Mouse (Mus musculus) heart, adult 2 months (tissue): ENCODE results near the gene Apol9a. TPM values are rescaled to one million over a fixed set of nuclear protein-coding genes. Genes with fewer than 3 reads are reported as not detected.
"Not testable (repeated sequence)": the region's sequence is repeated elsewhere in the genome, so short reads cannot be mapped to it uniquely, and the experiment has no call there.

Source experiments
- DNase-seq, 2 experiments: peaks; one replicate each; pipeline ENCODE4 v3.0.0; 2021
- H3K27ac ChIP-seq: fragments of 200-600 bp; 2 replicates; pipeline ENCODE4 v1.8.1; 2022
- H3K27me3 ChIP-seq: fragments of 200-500 bp; 2 replicates; pipeline ENCODE4 v1.6.1; 2012; ENCODE audit warnings: mild to moderate bottlenecking, low read length, inconsistent platforms, mixed read lengths; ENCODE audit not compliant: control insufficient read depth, insufficient read depth
- H3K36me3 ChIP-seq: fragments of 200-500 bp; 2 replicates; pipeline ENCODE4 v1.6.1; 2012; ENCODE audit warnings: low read length, inconsistent platforms; ENCODE audit not compliant: control insufficient read depth, insufficient read depth
- H3K4me1 ChIP-seq: fragments of 200-500 bp; 2 replicates; pipeline ENCODE4 v1.6.1; 2011; ENCODE audit warnings: low read length; ENCODE audit not compliant: control insufficient read depth, insufficient read depth
- H3K4me3 ChIP-seq: fragments of 200-600 bp; 2 replicates; pipeline ENCODE4 v1.8.1; 2022
- H3K79me2 ChIP-seq: fragments of 200-500 bp; replicated peaks from 2 replicates; pipeline ENCODE4 v1.6.1; 2012; ENCODE audit warnings: mild to moderate bottlenecking, inconsistent platforms, low read length, moderate library complexity, mixed read lengths; ENCODE audit not compliant: control insufficient read depth, insufficient read depth
- H3K9ac ChIP-seq: fragments of 200-500 bp; 2 replicates; pipeline ENCODE4 v1.6.1; 2012; ENCODE audit warnings: low read depth, mild to moderate bottlenecking, control low read depth, inconsistent platforms, low read length, mixed read lengths
- CTCF ChIP-seq: fragments of 200-600 bp; IDR thresholded peaks from 2 replicates; pipeline ENCODE4 v1.8.1; 2022; ENCODE audit warnings: antibody characterized with exemption, mild to moderate bottlenecking, moderate library complexity
- WGBS: fragments of 180-500 bp; shearing (Covaris S2); methylation state at CpG from one replicate; pipeline ENCODE4 v1.1.7; 2018; 5-methylcytosine and 5-hydroxymethylcytosine counted together
- intact Hi-C: fragments of 180-260 bp; cut with DNase I; formaldehyde crosslinking; loops from one replicate; pipeline ENCODE4 v1.15.1; 2025
- long read RNA-seq: library from polyadenylated mRNA; stranded (forward); transcript quantifications from one replicate; pipeline ENCODE4 v2.0.0, GENCODE M21; 2021
- polyA plus RNA-seq: library from polyadenylated mRNA; depleted of rRNA; stranded (reverse); fragments of >200 nt; gene quantifications from 2 replicates; pipeline ENCODE4 v1.2.3, GENCODE M21; 2012; rRNA removed
- total RNA-seq, 2 experiments: library from RNA; stranded (reverse); gene quantifications; 2 replicates each; pipeline ENCODE4 v1.2.3; 2021

The Apol9a gene
- total RNA-seq: under 1 TPM; 0.27 to 0.39 TPM
- 0.73 and 1.00 TPM in 2 replicates for polyA plus RNA-seq
- long read RNA-seq: 0 reads

DNA sequence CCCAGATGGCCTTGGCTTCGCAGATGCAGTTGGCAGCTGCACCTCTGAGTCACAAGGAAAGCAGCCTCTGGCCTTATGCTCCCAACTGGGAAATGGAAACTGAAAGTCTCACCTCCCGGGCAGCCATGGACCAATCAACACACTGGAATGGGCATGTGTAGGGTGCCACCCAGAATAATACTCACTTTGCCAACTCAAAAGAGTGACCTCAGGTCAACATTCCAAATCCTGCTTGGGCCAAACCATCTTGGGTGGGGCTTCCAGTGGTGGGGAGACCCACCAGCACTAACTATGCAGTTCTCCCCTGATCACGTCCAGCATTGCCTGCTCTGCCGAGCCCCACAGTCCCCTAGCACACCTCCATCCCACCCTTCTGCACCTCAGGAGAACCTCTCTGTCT lies at the start of gene Apol9a:
Apol9a (minus strand) TSS at position 101 of the 400 bp plus-strand sequence.
- H3K4me3 ChIP-seq, H3K4me1 ChIP-seq, H3K36me3 ChIP-seq, H3K9ac ChIP-seq, H3K27me3 ChIP-seq, DNase-seq, intact Hi-C loops, H3K79me2 ChIP-seq, H3K27ac ChIP-seq: not testable (repeated sequence)
- 50% methylated on average over 1 of the region's 4 CpGs for WGBS

DNA sequence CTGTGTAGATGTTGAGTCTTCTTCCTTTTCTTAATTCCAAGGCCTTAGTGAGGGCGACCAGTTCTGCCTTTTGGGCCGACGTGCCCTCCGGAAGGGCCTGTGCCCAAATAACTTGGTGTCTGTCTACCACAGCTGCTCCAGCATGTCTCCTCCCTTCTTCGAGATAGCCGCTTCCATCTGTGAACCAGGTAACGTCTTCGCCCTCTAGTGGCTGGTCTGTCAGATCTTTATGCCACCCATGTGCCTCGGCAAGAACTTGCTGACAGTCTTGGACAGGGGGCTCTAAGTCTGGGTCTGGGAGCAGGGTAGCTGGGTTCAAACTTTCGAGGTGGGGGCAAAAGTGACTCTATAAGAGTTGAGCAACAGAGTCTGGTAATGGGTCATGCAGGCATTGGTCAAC lies 39.0 kb upstream of the Apol9a start:
- TF ChIP-seq CTCF: peak; percentile 38
- H3K27ac ChIP-seq, intact Hi-C loops, H3K9ac ChIP-seq, H3K4me1 ChIP-seq, H3K36me3 ChIP-seq, H3K79me2 ChIP-seq, H3K4me3 ChIP-seq, H3K27me3 ChIP-seq: not testable (repeated sequence)
- DNase-seq: peak in 1 of 2 experiments; percentile 3
- 37% methylated on average over 10 of the region's 10 CpGs for WGBS

DNA sequence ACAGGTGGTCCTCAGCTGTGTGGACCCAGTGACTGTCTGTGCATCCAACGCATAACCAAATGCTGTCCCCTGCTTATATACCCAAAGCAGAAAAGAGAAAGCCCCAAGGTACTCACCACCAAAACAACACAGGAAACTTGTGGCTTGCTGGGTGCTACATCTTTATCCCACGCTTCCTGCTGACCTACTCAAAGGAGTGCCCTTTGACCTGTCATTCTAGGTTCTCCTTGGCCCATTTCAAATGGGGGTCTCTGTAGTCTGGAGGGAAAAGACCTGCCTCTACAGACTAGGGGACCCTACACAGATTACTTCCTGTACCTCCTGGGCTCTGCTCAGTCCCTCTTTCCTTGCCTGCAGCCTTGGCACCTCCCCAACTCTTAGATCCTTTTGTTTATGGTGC lies 36.5 kb upstream of the Apol9a start, which contains the start of gene Apol7b:
Apol7b (minus strand) TSS at position 101 of the 400 bp plus-strand sequence.
- H3K4me1 ChIP-seq, H3K27ac ChIP-seq, H3K27me3 ChIP-seq, DNase-seq, H3K9ac ChIP-seq, intact Hi-C loops, H3K4me3 ChIP-seq, H3K36me3 ChIP-seq, H3K79me2 ChIP-seq: not testable (repeated sequence)
- 87% methylated on average over 2 of the region's 2 CpGs for WGBS

DNA sequence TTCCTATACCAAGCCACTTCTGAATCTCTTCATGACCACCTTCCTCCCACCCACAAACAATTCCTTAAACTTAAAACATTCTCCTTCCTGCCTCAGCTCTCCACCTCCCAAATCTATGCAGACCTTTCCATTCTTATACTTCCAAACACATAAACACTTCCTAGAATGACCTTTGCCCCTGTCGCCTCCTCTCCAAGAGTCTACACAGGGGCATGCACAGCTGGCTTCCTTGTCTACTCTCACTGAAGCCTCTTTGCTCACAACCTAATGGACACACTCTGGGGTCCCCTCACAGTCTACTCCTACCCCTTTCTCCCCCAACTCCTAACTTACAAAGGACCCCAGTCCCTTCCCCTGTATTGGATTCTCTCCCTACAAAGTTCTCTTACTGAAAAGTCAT lies 34.7 kb upstream of the Apol9a start:
- intact Hi-C loops, H3K27ac ChIP-seq, H3K9ac ChIP-seq, DNase-seq, H3K79me2 ChIP-seq, H3K4me1 ChIP-seq, H3K36me3 ChIP-seq, H3K27me3 ChIP-seq, H3K4me3 ChIP-seq: not testable (repeated sequence)
- 70% methylated on average over 1 of the region's 1 CpGs for WGBS

DNA sequence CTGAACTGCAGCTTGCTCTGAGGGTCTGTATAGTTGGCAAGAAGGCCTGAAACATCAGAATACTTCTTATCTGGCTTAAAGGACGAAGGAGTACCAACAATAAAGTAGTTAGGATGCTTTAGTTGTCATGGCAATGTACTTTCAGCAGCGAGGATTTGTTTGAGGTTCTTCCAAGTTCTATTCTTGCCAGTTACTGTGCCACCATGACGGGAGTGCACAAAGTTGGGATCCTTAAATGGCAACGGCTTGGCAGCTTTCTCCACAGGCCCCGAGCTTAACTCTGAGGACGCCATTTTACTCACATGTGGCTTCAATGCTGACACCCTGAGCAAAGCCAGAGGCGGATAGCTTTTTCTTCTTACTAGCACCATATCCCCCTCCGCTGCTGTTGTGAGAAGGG lies 33.8 kb upstream of the Apol9a start:
- intact Hi-C loops, H3K9ac ChIP-seq, H3K27me3 ChIP-seq, H3K27ac ChIP-seq, H3K79me2 ChIP-seq, H3K4me3 ChIP-seq, H3K36me3 ChIP-seq, H3K4me1 ChIP-seq, DNase-seq: not testable (repeated sequence)
- WGBS: 65% methylated on average over 8 of the region's 8 CpGs

DNA sequence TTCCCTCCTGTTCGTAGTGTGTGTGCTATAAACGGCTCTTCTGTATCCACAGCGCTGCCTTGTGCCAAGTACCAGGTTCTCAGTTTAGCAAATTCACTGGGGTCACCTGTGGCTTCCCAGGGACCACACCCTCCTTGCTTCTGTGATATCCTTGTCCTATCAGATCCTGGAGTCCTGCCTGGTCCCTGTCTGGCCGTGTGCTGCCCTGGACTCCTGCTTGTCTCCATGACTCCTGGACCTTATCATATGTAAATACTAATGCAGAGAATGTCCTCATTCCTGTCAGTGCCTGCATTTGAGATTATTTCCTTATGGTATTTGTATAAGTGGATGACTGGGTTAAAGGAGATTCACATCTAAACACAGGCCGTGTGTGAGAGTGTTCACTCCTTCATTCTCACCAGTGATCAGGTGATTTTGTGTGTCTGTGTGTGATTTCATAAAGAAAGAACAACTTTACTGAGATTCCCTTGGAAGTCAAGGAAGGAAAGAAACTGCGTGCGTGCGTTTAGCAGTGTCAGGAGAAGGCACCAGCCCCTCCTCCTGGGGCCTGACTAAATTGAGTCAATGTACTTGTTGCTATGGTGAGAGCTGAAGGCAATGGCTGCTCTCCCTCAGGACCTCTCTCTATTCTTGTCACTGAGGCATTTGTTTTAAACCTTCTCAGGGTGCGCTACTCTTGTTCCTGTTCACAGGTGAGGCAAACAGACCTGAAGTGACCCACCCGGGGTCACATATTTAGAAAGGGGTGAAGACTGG lies 17.9 kb upstream of the Apol9a start:
- intact Hi-C loops, H3K36me3 ChIP-seq, DNase-seq, H3K27me3 ChIP-seq, H3K27ac ChIP-seq, H3K9ac ChIP-seq, H3K4me1 ChIP-seq, H3K79me2 ChIP-seq, H3K4me3 ChIP-seq: not testable (repeated sequence)
- WGBS: 31% methylated on average over 9 of the region's 10 CpGs

DNA sequence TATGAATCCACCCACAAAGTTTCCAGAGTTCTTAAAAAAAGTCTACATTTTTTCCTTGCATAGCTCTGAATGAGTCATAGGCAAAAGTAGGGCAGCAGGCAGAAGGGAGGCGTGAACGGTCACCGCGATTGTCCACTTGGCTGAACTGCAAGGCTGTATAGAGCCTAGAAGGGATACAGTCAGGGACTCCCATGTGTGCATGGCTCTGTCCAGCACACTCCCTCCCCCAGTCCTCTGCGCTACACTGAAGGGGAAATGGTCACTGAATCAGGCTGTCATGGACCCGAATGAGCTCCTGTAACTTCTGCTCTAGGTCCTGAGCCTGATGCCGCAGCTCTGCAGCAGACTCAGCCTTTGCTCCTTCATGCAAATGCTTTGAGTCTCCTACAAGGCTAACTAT lies 12.0 kb upstream of the Apol9a start:
- H3K27ac ChIP-seq, H3K79me2 ChIP-seq, H3K36me3 ChIP-seq, DNase-seq, H3K27me3 ChIP-seq, H3K4me1 ChIP-seq, H3K4me3 ChIP-seq, H3K9ac ChIP-seq, intact Hi-C loops: not testable (repeated sequence)
- WGBS: 23% methylated on average over 5 of the region's 7 CpGs

DNA sequence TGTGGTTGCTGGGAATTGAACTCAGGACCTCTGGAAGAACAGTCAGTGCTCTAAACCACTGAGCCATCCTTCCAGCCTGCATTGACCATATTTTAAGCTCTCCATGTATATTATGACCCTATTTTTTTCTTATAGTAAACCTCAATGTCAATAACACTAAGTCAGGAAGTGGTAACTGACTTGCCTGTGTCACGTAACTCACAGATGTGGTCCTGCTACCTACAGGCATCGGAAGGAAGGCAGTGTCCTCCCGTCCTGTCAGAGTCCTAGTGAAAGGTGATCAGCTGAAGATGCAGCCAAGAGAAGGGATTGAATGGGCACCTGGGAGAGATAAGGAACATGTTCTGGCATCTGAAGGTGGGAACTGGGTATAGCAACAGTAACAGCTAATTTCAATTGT lies 8.7 kb upstream of the Apol9a start:
- H3K36me3 ChIP-seq, H3K4me3 ChIP-seq, H3K27me3 ChIP-seq, H3K9ac ChIP-seq, DNase-seq, H3K79me2 ChIP-seq, intact Hi-C loops, H3K27ac ChIP-seq, H3K4me1 ChIP-seq: not testable (repeated sequence)
- WGBS: no CpG with 5 or more reads among the region's 3 CpGs

DNA sequence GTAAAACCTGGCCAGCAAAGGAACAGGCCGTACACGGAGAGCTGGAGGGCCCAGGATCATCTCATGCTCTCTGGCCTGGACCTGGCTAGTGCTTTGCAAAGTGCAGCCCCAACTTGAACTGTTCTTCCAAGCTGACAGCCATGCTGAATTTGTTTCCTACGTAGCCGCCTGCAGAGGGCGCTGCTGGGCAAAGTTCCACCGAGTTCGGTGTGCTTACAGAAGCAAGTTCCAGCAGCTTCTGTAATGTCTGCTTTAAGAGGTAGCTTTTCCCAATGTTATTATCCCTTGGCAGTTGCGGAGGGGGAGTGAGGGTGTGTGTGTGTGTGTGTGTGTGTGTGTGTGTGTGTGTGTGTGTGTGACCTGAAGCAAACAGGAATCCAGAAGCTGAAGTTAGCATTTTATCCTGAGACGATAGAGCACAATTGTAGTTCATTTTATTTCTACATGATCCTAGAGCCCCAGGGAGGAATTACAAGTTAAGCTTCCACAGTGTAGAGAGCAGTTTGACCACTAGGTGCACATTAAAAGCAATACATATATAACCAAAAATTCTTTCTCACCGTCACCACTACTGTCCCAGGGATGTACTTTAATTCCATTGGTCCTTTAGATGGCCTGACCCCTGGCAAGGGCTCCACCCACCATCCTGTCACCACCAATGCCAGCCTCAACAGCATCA lies 5.9 kb upstream of the Apol9a start:
- H3K27me3 ChIP-seq, H3K27ac ChIP-seq, H3K4me3 ChIP-seq, DNase-seq, H3K9ac ChIP-seq, H3K4me1 ChIP-seq, intact Hi-C loops, H3K36me3 ChIP-seq, H3K79me2 ChIP-seq: not testable (repeated sequence)
- 14% methylated on average over 5 of the region's 10 CpGs for WGBS

DNA sequence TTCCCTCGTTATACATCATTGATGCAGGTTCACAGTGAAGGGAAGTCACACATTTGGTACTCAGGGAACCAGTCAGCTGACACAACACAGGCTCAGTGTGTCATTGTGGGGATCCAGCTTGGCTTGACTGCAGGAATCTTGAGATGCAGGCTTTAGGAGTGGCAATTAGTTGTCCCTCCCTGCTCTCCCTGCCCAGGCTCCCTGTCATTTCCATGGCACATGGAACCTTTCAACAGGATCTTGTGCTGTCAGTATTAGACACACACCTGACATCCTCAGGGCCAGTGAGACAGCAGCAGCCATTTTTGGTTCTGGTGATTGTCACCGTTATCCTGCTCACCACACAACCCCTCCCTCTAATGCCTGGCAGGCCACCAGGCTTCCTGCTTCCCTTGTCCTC lies 4.7 kb upstream of the Apol9a start:
- H3K27me3 ChIP-seq, intact Hi-C loops, H3K4me1 ChIP-seq, H3K36me3 ChIP-seq, DNase-seq, H3K79me2 ChIP-seq, H3K27ac ChIP-seq, H3K4me3 ChIP-seq, H3K9ac ChIP-seq: not testable (repeated sequence)
- WGBS: 58% methylated on average over 2 of the region's 2 CpGs
